Mouse (Mus musculus) activated CD4-positive, CD25-positive, alpha-beta regulatory T cell, adult 4 months (primary cell): ENCODE data around the gene Xxylt1. TPM values are rescaled to one million over a fixed set of nuclear protein-coding genes. Genes with fewer than 3 reads are reported as not detected.
"Not testable (repeated sequence)": the region's sequence is repeated elsewhere in the genome, so short reads cannot be mapped to it uniquely, and the experiment has no call there.

ENCODE experiments used
- ATAC-seq: one replicate; pipeline ENCODE4 v1.8.0; 2017
- polyA plus RNA-seq, 2 experiments: library from polyadenylated mRNA; unstranded; fragments of 100-300 nt; shearing (Covaris generic); gene quantifications; one replicate each; pipeline ENCODE4 v1.2.1; 2017

Gene Xxylt1
- polyA plus RNA-seq, 2 experiments from 2014 or later = 17.0 to 27.9 TPM

- no peak for ATAC-seq
These were observed 57.0 kb downstream of the Xxylt1 start for GRCm38 (mm10) chr16:31024221-31024620.

- ATAC-seq = no peak
These were observed 57.4 kb downstream of the Xxylt1 start for GRCm38 (mm10) chr16:31023803-31024202.

DNA sequence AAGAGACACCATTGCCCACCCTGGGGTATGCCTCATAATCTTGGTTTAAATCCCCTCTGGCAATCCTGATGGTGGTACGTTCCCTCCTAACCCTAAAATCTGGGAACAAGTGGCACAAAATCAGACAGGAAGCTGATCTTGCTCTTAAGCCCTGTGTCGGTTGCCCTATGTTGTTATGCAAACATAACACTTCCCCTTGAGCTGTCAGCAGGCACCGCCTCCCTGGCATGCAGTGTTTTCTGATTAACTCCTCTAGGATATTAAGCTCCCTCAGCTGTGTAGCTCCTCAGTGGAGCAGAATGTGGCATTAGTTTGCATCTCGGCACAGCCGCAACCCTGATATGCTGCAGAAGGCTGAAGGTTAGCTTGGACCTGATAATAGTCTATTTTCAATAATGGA, 58.9 kb downstream of the Xxylt1 start:
- no peak for ATAC-seq

DNA sequence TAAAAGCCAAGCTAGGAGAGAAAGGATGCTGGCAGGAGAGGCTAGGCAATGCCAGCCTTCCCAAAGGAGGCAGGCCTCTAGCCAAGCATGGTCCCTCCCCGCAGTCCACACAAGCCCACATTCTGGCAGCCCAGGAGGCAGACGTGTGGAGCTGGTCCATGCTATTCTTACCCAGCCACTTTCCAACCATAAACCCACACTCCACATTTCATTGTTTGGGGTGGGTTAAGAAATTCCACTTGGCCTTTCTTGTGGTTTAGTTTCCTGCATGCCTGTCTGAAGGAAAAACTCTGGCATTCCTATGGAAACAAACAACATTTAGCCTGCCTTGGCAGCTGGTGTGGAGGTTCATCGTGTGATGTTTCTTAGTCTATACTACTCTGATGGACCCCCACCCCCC, 61.7 kb downstream of the Xxylt1 start:
- no peak for ATAC-seq

- ATAC-seq = no peak
These were observed 63.4 kb downstream of the Xxylt1 start for GRCm38 (mm10) chr16:31017687-31018413.

DNA sequence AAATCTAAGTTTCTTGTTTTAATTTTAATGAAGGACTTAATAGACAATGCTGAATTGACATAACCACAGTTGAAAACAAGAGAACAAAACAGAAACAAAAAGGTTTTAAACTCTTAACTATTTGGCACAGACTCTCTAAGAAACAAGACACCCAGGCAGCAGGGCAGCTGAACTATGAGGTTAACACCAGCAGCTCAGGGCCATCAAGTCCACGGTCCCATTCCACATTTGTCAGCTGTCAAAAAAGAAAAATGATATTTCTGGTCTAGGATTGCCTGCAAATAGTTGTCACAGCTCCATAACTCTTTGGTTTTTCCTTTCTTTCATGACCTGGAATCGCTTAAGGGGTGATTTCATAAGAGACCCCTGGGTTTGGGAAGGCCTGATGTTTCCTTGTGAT, 64.6 kb downstream of the Xxylt1 start:
- ATAC-seq = no peak

DNA sequence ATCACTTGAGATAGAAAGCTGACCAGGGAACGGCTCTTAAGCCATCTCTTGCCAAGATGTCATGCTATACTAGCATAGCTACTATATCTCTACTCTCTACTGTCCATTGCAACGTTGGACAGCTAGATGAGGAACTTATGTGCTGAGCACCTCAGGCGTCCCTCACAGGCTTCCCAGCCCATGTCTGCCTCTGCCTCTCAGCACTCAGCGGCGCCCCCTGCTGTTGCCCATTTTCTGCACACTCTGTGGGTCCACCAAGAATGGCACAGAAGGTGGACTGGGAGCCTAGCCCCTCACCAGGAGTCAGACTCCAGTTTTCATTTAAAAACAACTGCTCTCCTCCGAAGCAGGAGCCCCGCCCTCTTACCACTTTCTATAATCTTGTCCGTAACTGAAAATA, 65.1 kb downstream of the Xxylt1 start:
- no peak for ATAC-seq

DNA sequence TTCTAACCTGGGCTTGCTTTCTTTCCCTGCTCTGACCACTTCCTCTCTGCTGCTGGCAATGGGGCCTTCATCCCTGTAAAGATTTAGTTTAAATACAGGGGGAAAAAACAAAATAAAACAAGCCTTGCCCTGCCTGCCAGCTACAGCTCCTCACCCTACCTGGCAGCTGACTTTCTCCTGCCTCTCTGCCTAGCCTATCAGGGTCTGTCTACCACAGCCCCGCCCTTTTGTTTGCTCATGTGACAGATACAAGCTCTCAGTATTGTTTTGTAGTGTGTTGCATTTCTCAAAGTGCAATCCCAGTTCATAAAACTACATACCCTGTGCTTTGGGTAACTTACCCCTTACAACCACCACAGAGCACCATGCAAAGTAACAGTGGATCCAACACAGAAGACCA, 66.0 kb downstream of the Xxylt1 start:
- ATAC-seq = no peak

DNA sequence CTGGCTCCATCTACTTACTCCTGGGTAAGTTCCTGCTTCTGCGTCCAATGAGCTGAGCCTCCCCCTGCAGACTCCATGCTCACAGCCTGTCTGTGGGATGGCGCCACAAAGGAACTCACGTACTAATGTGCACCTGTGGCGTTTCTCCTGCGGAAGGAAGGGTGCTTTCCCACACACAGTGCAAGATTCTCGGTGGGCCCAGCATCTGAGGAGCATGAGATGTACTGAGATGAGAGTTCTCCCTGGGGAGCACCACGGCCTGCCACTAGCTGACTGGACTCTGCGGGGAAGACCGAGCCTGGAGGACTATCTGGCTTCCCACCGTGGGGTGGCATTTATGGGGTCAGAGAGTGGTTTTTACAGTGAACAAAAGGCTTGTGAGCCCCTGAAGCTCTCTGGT, 69.0 kb downstream of the Xxylt1 start:
- no peak for ATAC-seq

GRCm38 (mm10) chr16:31010443-31010842, 70.8 kb downstream of the Xxylt1 start:
- ATAC-seq = peak; percentile 34

DNA sequence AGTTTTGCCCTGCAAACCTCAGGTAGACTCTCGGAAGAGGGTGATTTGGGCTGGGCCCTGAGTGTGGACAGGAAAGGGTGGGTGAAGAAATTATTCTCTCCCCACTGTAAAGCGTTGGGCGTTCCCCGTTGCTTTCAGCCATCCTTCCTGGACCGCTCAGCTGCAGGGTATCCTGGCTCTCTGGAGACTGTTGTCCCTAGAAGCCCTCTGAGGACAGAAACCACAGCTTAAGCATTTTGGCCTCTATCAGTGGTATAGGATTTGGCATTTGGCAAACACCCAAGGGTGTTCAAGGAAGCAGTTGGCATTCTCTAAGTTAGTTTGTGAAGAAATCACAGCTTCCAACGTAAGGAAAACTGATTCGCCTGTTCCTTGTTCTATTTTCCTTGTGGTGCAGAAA, 72.9 kb downstream of the Xxylt1 start:
- no peak for ATAC-seq

DNA sequence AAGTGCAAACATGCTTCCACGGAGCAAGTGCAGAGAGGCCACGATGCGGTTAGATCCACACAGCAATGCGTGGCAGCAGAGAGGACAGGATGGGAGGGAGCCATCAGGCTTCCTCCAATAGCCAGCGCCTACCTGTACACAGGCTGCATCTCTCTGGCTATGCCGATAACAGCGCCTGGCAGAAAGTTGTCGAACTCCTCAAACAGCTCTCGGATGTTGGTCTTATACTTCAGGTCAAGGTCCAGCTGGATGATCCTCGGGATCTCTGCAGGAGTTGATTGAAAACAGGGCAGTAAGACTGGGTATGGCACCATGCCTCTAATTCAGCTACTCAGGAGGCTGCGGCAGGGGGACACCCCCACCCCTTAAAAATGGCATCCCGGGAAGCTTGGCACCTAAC, 73.7 kb downstream of the Xxylt1 start:
- no peak for ATAC-seq

- ATAC-seq = no peak
These were observed 75.5 kb downstream of the Xxylt1 start for GRCm38 (mm10) chr16:31005693-31006092.

GRCm38 (mm10) chr16:31004321-31004682, 76.9 kb downstream of the Xxylt1 start:
- ATAC-seq = no peak

DNA sequence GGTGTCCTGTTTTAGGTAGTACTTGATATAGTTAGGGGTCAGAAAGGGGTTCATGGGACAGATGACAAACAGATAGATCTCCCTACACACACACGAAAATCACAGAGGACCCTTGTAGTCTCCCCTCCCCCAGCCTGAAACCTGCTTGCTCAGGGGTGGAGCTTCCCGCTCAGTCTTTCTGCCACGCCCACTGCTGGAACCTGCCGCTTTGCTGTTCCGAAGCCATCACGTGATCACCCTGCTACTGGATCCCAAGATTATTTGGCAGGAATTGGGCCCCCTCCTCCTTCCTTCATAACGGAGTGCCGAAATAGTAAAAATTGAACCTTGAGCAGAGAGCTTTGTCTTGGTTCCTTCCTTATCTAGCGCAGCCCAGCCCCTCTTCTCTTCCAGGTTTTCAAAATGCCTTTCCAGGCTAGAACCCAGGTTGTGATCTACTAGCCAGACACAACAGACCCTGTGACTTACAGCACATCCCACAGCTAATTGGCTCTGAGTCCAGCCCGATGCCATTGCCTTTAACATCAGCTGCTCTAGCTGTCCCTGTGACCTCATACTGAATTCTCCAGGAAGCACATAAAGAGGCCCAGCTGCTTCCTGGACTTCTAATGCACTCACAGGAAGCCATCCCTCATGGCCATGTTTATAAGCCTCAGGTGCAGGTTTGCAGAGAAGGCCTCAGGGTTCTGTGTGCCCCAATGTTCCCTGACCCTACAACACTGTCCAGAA, 77.5 kb downstream of the Xxylt1 start:
- not testable (repeated sequence) for ATAC-seq

GRCm38 (mm10) chr16:31002926-31003325, 78.3 kb downstream of the Xxylt1 start:
- ATAC-seq = no peak

- ATAC-seq = no peak
These were observed 79.1 kb downstream of the Xxylt1 start for GRCm38 (mm10) chr16:31002117-31002516.

DNA sequence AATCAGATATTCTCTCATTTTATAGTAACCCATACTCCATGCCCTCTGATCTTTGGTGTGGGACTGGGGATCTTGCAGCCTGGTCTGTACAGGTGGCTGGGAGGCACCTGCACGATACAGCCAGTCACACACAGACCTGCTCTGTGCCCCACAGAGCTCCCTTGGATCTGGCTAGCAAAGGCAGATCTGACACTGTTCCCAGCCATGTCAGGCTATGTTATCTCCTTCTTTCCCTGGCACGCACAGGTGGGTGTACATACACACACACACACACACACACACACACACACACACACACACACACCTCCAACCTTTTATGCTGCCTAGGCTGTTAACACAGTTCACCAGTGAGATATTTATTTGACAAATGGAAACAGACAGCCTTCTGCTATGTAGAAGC, 82.5 kb downstream of the Xxylt1 start:
- ATAC-seq = no peak

DNA sequence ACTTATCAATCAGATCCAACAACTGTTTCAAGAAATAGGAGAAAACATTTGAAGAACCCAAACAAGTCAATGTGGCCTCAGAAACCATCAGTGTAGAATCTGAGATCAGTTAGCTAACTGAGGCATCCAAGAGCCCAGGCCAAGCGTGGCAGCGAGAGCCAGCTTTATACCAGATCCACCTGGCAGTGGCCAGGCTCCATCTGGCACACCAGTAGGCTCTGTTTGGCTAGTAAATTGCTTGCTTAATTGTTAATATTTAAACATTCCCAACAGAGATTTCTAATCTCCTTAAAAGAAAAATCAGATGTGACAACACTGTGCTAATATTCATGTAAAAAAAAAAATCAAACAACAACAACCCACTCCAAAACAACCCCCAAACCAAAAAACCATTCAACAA, 83.2 kb downstream of the Xxylt1 start:
- no peak for ATAC-seq

- ATAC-seq = peak; percentile 68
These were observed 85.8 kb downstream of the Xxylt1 start for GRCm38 (mm10) chr16:30995446-30995845.

GRCm38 (mm10) chr16:30994881-30995280, 86.4 kb downstream of the Xxylt1 start:
- no peak for ATAC-seq

DNA sequence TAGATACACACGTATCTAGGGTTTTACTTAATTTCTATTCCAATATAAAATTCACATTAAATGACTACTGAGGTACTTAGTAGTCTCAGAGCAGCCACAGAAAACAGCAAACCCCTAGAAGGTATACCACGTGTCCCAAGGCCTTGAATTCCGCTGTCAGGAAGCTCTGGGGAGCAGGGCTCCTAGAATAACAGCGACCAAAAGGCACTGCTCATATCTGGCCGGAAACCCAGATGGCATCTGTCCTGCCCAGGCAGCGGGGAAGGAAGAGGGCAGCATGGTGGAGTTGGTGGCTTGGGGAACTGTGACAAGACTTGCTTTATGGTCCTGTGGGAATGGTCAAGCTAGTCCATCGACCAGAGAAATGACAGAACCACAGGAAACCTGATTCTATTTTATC, 86.9 kb downstream of the Xxylt1 start:
- ATAC-seq = no peak

DNA sequence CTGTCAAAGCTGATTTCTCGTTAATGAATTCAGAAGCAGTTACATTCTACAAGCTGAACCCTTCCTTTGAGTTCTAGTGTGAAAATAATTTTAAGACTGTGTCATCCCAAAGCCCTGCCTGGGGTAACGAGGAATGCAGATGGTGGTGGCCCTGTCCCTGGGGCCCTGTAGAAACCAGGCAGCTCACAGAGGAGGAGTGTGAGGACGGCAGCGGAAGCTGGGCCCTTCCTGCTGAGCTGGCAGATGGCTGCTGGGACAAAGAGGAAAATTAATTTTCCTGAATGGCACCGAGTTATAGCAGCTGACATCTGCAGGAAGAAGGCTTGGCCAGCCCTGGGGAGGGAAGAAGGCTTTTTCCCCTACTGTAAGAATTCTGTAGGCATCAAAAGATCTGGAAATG, 88.7 kb downstream of the Xxylt1 start:
- ATAC-seq = no peak

DNA sequence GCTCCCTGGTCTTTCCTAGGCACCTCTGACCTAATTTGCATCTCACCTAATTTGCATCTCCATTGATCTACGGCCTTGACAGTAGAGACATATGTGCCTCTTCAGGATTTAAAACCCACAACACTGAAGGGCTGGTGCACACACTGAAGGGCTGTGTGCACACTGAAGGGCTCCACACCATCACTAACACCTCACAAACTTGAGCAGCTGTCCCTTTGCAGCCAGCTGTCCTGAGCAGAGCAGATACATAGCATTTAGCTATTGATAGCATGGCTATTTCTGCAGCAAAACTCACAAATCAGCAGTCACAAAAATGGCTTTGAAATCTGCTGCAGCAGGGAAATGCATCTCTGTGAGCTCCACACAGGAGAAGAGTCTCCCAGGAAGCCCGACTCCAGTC, 90.6 kb downstream of the Xxylt1 start:
- no peak for ATAC-seq

GRCm38 (mm10) chr16:30988225-30988624, 93.0 kb downstream of the Xxylt1 start:
- ATAC-seq = no peak
